Mouse (Mus musculus) brain, embryonic 18.5 days (tissue): ENCODE measurements around the gene Cdca8.
"Not testable (repeated sequence)": the region's sequence is repeated elsewhere in the genome, so short reads cannot be mapped to it uniquely, and the experiment has no call there.

Source experiments
- DNase-seq: peaks from one replicate; pipeline ENCODE4 v3.0.0-alpha.2; 2012; ENCODE audit warnings: low read depth, low spot score

Gene Cdca8

DNA sequence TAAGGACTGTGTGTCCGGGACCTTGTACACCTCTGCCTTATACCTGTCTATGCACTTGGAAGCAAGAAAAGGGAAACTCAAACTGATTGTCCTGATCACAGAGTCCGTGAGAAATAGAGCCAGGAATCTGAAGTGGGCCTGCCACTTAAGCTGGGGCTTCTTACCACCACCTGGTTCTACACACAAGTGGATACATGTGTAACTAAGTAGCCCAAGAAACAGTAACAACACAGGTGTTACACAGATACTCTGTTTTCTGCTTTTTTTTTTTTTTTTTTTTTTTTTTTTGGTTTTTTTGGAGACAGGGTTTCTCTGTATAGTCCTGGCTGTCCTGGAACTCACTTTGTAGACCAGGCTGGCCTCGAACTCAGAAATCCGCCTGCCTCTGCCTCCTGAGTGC, at the start of gene Cdca8:
Cdca8 (minus strand) TSS at position 101 of the 400 bp plus-strand sequence.
- not testable (repeated sequence) for DNase-seq

DNA sequence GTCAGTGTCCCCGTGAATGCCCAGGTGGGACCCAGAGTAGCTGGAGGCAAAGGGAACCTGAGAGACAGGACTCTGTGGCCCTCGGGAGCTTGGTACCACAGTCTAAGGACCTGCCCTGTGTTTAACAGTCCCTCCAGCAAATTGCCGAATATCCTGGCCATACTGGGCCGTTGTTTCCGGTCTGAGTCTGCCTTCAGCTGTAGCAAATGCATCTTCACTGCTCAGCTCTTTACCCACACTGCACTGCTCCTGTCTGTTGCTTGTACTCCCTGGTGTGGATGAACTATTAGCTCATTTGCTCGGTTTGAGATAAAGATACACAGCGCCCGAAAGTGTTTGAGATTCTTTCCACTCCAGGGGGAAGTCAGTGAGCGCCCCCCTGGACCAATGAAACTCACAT, 49.3 kb upstream of the Cdca8 start:
- DNase-seq, result no peak

DNA sequence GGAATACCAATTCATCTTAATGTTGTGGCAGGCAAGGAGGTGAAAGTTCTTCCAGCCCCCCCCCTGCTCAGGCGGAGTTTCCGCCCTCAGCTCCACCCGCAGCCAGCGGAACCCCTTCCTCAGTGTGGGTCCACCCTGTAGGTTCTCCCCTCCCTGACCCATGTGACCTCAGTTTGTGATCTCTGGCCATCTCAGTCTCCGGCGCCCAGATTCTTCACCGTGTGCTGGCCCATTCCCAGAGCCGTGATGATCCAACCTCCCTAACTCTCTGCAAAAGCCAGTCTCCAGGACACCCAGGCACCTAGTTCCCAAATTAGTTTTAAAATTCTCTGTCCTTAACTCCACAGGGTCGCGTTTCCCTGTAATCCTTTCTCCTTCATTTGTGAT, 48.6 kb upstream of the Cdca8 start:
- DNase-seq, result no peak

DNA sequence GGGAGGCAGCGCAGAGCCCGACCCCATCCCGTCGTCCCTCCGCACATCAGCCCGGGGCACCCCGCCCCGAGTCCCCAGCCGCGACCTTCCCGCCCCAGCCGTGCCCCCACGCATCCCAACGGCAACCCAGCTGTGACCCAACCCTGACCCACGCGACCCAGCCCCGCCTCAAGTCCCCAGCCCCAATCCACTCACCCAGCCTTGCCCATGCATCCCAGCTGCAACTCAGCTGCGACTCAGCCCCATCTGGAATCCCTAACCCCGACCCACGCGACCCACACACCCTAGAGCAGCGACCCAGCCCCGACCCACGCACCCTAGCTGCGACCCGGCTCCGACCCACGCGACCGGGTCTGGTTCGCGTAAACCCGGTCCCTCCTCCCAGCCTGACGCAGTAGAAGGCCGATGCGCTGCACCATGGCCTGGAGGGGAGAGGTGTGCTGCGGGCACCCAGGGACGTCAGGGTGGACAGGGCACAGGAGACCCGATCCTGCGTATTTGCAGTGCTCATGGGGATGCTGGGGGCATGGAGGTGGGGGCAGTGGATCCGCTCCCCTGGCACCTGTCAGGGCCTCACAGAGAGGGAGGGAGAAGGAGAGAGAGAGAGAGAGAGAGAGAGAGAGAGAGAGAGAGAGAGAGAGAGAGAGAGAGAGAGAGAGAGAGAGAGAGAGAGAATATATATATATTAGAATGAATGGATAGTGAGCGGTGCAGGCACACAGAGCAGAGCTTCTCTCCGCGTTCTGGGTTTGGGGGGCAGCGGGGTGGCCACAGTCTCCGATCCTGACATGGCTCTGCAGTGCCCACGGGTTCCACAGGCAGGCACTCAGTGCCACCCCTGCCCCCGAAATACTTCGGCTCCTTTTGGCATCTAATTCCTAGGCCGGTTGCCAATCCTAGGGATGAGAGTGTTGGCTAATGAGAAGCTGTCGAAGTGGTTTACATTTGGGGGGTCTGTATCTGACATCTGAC, 47.9 kb upstream of the Cdca8 start:
- DNase-seq, result no peak

DNA sequence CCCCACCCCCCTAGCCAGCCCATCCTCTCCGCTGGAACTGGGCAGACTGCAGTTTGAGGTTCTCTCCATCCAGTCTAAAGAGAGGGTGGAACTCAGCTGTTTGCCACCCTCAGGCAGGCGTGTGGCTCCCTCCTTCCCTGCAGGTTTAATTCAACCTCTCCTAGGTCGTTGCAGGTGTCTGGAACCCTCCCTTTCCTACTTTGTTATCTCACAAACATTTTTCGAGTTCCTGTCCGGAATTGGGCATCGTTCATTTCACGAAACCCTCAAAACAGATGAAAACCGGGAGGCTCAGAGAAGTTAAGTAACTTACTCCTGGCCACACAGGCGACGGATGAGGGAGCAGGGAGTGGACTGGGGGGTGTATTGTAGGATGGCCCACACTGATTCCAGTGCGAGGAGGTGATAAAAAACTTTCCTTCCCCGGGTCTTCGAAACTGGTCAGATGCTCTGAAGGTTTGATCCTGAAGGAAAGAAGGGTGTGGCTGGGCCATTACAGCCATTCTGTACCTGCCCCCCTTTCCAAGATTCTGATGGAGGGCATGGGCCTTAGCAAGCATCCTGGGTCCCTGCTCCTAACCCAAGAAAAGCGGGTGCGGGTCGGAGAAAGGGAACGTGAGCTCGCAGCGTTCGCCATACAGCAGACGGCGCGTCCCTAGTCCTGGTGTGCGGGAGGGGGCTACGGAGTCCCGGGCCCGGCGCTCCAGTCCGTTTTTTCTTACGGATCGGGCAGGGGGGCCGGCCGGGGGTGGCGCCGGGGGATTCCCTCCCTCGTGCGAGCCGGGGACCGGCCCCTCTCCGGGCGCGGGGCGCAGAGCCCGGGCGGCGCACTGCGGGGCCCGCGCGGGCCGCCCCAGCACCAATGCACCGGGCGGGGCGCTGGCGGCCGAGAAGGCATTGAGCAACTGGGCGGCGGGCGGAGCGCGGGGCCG, 46.8 kb upstream of the Cdca8 start, which contains the start of gene Rspo1:
Rspo1 (plus strand) TSS at position 760 of the 932 bp plus-strand sequence.
- DNase-seq, result no peak

DNA sequence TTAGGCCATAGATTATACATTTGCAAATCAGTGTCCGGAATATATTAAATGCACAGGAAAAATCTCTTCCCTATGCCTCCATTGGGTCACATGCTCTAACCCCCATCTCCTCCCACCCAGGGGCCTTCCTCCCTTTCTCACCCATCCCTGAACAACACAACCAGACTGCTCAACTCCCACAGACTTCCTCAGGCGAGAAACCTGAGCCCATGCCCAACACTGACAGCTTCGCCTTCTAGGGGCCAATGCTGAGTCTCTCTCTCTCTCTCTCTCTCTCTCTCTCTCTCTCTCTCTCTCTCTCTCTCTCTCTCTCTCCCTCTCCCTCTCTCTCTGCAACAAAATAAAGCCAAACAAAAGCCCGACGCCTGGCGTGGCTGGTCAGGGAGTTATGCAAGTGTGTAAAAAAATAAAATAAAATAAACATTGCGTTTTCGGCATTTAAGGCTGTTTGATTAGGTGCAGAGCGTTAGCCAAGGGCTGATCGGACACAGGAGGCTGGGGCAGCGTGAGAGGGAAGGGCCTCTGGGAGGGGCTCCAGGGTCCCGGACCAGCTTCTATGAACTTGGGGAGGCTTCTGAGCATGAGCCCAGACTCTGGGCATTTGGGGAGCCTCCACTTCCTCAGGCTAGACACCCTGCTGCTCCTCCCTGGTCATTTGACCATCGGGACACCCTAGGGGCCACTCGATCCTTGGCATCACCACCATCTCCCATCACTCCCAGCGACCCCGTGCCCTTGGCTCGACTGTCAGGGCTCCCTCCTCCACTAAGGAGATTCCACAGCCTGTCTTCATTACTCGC, 46.0 kb upstream of the Cdca8 start:
- DNase-seq, result no peak

DNA sequence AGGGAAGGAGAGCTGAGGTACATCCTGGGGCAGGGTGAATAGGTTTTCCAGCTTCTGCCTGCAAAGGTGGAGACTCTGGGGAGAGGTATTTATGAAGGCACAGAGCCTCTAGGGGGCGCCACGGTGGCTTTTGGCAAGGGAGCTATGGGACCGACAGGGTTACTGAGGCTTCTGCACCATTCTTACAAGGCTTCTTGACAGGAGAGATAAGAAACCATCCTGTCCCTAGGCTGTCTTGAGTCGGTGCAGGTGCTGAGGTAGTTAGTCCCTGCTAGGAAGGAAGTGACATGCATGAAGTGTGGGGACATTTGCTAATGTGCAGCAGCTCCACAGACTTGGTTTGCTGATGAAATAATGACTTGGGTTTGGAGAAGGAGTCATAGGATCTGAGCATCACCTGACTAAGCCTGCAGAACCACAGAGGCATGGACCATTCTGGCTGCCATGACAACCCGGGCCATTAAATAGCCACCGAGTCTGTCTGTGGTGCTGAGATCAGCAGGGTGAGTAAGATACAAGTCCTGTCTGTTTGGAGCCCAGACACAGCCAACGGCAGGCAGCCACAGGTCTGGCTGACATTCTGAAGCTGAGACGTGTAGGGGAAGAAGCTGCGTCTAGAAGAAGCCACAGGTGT, 44.9 kb upstream of the Cdca8 start:
- no peak for DNase-seq

DNA sequence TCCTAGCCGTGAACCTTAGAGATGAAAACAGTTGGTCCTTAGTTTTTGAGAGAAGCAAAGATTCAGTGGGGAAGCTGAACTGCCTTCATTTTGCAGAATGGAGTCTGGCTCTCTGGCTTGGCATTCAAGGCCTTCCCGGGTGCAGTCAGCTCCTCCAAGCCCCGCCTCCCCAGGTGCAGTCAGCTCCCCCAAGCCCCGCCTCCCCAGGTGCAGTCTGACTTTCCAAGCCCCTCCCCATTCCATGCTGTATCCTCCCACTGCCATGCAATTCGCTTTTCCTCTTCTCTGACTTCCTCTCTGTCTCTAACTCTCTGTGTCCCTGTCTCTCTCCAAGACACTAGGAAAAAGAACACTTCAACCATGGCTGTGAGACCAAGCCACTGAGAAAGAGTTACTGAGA, 39.1 kb upstream of the Cdca8 start:
- no peak for DNase-seq

DNA sequence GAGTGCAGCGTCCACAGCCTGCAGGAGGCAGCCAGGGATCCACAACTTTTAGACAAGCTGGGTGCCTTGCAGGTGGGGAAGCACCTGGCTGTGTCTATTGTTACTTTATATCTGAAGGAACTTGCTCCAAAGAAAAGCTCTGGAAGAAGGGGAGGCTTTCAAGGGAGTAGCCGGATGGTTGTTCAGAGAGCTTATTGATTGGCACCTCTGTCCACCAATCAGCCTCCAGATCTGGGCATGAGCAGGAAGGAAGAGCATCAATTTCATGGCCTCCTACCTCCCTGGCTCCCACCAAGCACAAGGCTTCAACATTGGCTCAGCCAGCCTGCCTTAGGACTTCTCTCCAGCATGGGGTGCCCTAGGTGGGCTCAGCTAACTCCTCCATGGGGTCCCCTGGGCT, 34.2 kb upstream of the Cdca8 start:
- DNase-seq, result no peak

DNA sequence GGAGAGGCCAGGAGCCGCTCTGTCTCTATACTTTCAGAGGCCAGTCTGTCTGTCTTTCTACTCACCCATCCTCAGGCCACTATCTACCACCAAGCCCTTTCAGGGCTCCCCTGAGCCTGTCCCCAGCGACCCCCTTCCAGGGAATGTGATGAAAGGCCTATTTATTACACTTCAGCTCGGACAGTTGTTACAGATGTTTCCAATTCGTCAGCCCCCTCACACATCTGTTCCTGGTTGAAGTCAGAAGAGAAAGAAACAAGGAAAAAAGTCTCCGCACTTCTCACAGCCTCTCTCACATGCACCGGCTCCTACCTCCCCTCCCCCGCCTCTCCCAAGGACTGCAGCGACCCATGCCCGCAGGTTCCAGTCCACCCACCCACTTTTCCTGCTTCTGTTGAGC, 33.2 kb upstream of the Cdca8 start:
- no peak for DNase-seq

DNA sequence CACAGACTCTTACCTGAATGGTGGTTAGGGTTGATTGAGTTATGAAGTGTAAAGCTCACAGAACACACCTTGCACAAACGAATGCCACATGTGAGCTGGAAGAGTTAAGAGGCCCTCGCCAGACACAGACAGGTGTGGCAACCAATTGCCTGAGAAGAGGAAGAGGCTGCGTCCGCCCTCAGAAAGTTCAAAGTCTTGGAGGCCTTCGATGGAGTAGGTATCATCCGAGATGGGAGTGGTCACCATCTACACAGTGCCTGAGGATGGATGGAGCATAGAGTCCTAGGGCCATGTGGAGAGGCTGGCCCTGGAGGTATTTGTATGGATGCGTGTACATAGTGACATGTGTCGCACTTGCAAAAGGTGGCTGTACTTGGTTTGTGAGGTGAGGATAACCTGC, 32.0 kb upstream of the Cdca8 start:
- DNase-seq, result no peak

DNA sequence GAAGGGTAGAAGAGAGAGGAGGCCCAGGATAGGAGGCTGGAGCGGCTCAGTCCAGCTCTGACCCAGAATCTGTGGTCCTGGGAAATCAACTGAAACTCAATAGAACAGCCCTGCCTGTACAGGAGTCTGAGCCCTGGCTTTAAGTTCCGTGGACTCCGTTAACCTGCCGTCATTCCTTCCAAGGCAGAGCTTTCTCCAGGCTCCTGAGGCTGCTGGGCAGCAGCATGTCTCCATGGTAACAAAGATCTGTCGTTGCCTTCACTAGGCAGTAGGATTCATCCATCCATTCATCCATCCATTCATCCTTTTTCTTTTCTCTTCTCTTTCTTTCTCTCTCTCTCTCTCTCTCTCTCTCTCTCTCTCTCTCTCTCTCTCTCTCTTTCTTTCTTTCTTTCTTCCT, 31.6 kb upstream of the Cdca8 start:
- no peak for DNase-seq

DNA sequence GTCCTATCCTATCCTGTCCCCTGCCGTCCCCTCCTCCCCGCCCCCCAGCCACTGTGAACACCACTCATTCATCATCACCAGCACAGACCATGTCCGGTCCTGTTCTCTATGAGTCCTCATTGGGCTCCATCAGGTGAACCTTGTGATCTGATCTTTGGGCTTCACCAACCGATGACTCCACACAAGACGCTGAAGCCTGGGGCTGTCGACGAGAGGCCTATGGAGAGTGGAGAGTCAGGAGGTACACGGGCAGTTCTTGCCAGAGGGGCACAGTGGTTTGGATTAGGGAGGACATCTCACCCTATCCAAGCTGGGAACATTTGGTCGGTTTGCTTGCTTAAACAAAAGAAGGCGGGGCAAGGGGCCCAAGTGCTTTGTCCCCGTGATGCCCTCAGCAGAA, 31.1 kb upstream of the Cdca8 start:
- DNase-seq, result no peak

DNA sequence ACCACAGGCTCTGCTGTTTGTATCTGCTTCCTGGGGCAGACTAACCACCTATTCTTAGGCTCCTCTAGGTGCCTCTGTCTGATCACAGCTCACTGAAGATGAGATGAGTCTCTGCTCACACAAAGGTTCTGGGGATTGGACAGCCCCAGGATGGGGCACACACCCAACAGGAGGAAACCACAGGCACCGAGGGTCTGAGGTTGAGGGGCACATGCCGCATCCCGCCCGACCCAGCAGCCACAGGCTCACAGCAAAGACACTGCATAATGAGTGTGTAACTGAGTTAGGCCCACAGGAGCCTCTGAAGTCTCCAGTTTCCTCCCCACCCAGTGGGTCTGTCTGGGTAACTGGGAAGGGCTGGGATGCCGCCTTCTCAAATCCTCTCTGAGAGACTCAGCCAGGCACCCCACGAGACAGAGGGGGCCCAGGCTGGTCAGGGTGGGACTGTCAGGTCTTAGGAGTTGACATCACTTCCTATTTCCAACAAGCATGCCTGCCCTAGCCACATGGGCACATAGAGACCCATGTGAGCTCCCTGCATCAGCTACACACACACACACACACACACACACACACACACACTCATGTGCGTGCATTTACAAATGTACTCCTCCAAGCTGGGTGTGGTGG, 30.2 kb upstream of the Cdca8 start:
- no peak for DNase-seq

DNA sequence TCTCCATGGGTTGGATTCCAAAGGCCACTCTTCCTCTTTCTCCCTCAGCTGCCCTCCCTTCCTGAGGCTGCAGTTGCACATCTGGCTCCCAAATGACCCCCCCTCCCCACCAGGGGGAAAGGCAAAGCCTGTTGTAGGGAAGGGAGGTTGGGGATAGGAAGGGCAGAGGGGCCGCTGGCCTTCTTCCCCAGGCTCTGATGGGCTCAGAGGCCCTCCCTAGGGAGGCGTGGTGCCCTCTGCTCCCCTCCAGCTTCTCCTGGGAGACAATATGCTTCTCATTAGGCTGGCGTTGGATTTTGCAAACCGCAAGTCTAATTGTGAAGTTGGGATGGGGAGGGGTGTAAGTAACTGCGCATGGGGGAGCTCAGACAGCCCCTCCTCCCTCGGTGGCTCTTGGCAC, 29.6 kb upstream of the Cdca8 start:
- no peak for DNase-seq

DNA sequence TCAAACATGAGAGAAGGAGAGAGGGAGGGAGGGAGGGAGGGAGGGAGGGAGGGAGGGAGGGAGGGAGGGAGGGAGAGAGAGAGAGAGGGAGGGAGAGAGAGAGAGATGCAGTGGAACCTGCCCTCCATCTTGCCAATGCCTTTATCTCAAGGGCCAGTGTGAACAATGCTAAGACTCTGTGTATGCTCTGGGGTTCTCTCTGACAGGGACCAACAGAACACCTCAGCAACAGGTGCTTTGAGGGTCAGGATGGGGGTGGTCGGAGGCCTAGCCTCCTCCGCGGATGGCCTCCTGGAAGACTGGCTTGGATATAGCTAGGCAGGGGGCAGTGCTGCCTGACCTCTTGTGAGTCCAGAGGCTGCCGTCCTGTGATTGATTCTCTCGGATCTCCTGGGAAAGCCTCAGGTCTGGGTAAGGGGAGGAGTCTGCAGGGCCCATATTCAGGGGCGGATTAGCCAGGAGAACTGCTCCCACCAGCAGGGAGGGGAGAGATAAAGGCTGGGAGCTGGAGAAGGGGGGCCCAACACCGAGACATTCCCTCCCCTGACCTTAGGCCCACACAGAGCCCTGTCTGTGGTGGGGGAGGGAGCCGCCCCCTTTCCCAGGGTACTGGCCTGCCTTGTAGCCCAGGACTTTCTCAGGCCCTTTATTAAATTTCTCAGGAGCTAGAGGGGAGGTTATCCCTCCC, 25.9 kb upstream of the Cdca8 start:
- no peak for DNase-seq

DNA sequence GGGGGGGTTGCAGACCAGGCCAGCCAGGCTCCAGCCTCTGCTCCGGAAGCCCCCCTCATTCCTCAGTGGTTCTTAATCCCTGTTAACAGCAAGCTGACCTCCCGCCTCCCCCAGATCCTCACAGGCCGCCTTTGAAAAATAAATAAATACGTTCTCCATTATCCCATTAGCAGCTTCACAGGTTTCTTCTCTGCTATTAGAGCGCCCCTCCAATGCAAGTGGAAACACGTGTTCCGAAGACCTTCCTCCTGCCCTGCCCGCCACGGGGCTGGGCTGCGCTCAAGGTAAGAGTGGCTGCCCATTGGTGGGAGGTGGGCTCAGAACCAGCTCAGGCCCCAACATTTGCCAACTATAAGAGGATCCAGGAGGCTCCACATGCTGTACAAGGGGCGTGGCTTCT, 23.5 kb upstream of the Cdca8 start:
- DNase-seq, result no peak

DNA sequence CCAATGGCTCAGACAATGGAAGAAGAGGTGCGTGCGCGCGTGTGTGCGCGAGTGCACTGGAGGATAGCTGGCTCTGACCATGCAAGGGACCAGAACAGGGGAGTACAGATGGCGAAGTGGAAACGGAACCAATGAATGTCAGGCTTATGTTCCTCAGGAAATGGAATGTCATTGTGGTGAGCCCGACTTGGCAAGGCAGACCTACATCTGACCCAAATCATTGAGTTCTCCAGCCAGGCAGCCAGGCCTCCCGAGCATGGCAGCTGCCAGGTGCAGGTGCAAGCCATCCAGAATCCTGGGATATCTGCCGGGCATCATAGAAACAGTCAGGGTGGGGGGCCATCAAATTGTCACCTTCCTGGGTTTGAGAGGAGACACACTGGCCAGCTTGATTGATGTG, 21.8 kb upstream of the Cdca8 start:
- DNase-seq, result no peak

DNA sequence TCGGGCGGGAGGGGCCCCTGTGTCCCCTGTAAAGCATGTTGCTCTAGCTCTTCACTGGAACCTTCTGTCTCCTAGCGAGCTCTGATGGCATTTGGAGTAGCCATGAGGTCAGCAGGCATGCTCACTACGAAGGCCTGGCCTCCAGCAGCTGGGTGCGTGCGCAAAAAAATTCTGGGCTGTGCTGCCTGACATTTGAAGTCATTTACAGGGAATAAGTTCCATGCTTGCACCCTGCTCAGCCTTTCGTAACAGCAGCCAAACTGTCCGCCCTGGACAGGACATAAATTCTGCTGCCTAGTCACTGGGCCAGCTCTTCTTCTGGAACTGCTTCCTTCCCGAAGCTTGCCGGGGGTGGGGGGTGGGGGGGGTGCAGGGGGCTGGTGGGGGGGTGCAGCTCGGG, 20.0 kb upstream of the Cdca8 start:
- DNase-seq, result no peak

DNA sequence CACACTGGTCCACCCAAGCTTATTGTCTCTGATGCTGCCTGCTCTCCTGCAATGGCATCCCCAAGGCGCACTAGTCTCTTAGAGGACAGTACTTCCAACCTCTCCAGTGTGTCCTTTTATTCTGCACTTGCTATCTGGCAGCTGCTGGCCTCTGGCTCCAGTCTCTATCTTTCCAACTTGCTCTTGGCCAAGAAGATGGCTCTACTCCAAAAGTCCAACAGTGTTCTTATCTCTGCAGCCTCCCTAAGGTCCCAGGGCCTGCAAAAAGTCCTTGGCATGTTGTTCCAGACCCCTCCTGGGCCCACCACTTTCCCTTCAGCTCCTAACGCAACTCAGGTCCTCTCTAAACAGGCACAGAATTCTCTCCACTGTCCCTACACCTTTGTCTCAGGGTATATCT, 18.2 kb upstream of the Cdca8 start:
- no peak for DNase-seq
